Mouse (Mus musculus) hindbrain, embryonic 14.5 days (tissue): ENCODE results near the gene Gab2. TPM values are rescaled to one million over a fixed set of nuclear protein-coding genes. Genes with fewer than 3 reads are reported as not detected.

ENCODE experiments used
- ATAC-seq: fragments of 200-750 bp; cut with Nextera tagmentation; 2 replicates; pipeline ENCODE4 v1.8.0; 2017; ENCODE audit warnings: moderate number of reproducible peaks, mild to moderate bottlenecking, moderate TSS enrichment, moderate library complexity; ENCODE audit not compliant: low FRiP score
- DNase-seq: peaks from one replicate; pipeline ENCODE4 v3.0.0-alpha.2; 2015; ENCODE audit warnings: low spot score
- H3K27ac ChIP-seq: fragments of 300-500 bp; sonication (generic); 2 replicates; pipeline ENCODE4 v1.5.1; 2014; ENCODE audit warnings: mild to moderate bottlenecking, moderate library complexity
- H3K27me3 ChIP-seq: fragments of 300-500 bp; sonication (generic); 2 replicates; pipeline ENCODE4 v1.6.1; 2014; ENCODE audit warnings: mild to moderate bottlenecking, low read length, mixed read lengths; ENCODE audit not compliant: control insufficient read depth, insufficient read depth
- H3K36me3 ChIP-seq: fragments of 300-500 bp; sonication (generic); replicated peaks from 2 replicates; pipeline ENCODE4 v1.6.1; 2014; ENCODE audit not compliant: control insufficient read depth, insufficient read depth
- H3K4me1 ChIP-seq: fragments of 300-500 bp; sonication (generic); replicated peaks from 2 replicates; pipeline ENCODE4 v1.6.1; 2014; ENCODE audit warnings: antibody characterized with exemption, low read length, mixed read lengths; ENCODE audit not compliant: control insufficient read depth, insufficient read depth
- H3K4me2 ChIP-seq: fragments of 300-500 bp; sonication (generic); replicated peaks from 2 replicates; pipeline ENCODE4 v1.6.1; 2014; ENCODE audit warnings: mild to moderate bottlenecking, moderate library complexity
- H3K4me3 ChIP-seq: fragments of 300-500 bp; sonication (generic); replicated peaks from 2 replicates; pipeline ENCODE4 v1.5.1; 2014; ENCODE audit warnings: mild to moderate bottlenecking, low read length
- H3K9ac ChIP-seq: fragments of 300-500 bp; sonication (generic); 2 replicates; pipeline ENCODE4 v1.6.1; 2014
- H3K9me3 ChIP-seq: fragments of 300-500 bp; sonication (generic); 2 replicates; pipeline ENCODE4 v1.6.1; 2016; ENCODE audit warnings: low read length; ENCODE audit not compliant: control insufficient read depth
- WGBS: fragments of 180-500 bp; shearing (Covaris S2); extraction: QIAGEN DNeasy Blood & Tissue Kit; methylation state at CpG from one replicate; pipeline ENCODE4 v1.1.7; 2014; 5-methylcytosine and 5-hydroxymethylcytosine counted together
- polyA plus RNA-seq: library from polyadenylated mRNA; unstranded; fragments of >200 nt; fragmentation: Nextera tagmentation; extraction: Ambion mirVana; gene quantifications from 2 replicates; pipeline ENCODE4 v1.2.1, GENCODE M21; 2014

Gene Gab2
- polyA plus RNA-seq, 1 experiment from 2014 or later: 19.4 TPM

DNA sequence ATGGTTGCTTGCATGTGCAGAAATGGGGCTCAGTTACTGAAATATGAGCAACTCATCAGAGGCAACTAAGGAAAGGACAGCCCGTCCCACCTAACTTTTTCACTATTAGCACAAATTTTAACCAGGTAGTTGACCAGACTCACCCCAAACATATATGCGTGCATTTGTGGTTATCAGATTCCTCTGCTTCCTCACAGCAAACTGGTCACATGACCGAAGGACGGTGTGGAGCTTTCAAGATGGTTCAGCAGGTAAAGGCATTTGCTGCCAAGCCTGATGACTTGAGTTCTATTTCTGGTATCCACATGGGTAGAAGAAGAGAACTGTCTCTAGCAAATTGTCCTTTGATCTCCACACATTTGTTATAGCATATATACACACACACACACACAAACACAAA lies 277.0 kb downstream of the Gab2 start:
- H3K4me2 ChIP-seq: no peak overlapping the region
- DNase-seq (no peak), ATAC-seq (no peak)
- no peaks in the 10 kb centered on the region for H3K27me3 ChIP-seq
- no peak overlapping the region for H3K4me3 ChIP-seq
- 93% methylated on average over 4 of the region's 4 CpGs for WGBS
- H3K36me3 ChIP-seq: no peaks in the 10 kb centered on the region
- no peaks in the 10 kb centered on the region for H3K4me1 ChIP-seq
- H3K9ac ChIP-seq: no peak overlapping the region
- H3K9me3 ChIP-seq: no peaks in the 10 kb centered on the region
- H3K27ac ChIP-seq: no peak overlapping the region

Other genes starting within 250 kb of the Gab2 start
- gene Nars2, start 130.1 kb upstream of the Gab2 start, polyA plus RNA-seq: 19.1 and 19.4 TPM in 2 replicates